Mouse (Mus musculus) liver, embryonic 12.5 days (tissue): ENCODE measurements around the gene Setd3. TPM values are rescaled to one million over a fixed set of nuclear protein-coding genes. Genes with fewer than 3 reads are reported as not detected.

Source experiments
- ATAC-seq: fragments of 200-750 bp; cut with Nextera tagmentation; 2 replicates; pipeline ENCODE4 v1.8.0; 2017; ENCODE audit warnings: moderate number of reproducible peaks, mild to moderate bottlenecking, moderate library complexity
- H3K27ac ChIP-seq: fragments of 300-500 bp; sonication (generic); 2 replicates; pipeline ENCODE4 v1.5.1; 2016; ENCODE audit warnings: mild to moderate bottlenecking
- H3K27me3 ChIP-seq: fragments of 300-500 bp; sonication (generic); replicated peaks from 2 replicates; pipeline ENCODE4 v1.6.1; 2016; ENCODE audit warnings: mild to moderate bottlenecking, moderate library complexity
- H3K36me3 ChIP-seq: fragments of 300-500 bp; sonication (generic); 2 replicates; pipeline ENCODE4 v1.6.1; 2016; ENCODE audit warnings: mild to moderate bottlenecking, moderate library complexity
- H3K4me1 ChIP-seq: fragments of 300-500 bp; sonication (generic); 2 replicates; pipeline ENCODE4 v1.6.1; 2016
- H3K4me2 ChIP-seq: fragments of 300-500 bp; sonication (generic); 2 replicates; pipeline ENCODE4 v1.6.1; 2016; ENCODE audit warnings: mild to moderate bottlenecking, moderate library complexity
- H3K4me3 ChIP-seq: fragments of 300-500 bp; sonication (generic); 2 replicates; pipeline ENCODE4 v1.5.1; 2016; ENCODE audit warnings: mild to moderate bottlenecking, moderate library complexity
- H3K9ac ChIP-seq: fragments of 300-500 bp; sonication (generic); 2 replicates; pipeline ENCODE4 v1.6.1; 2016; ENCODE audit warnings: mild to moderate bottlenecking, moderate library complexity
- H3K9me3 ChIP-seq: fragments of 300-500 bp; sonication (generic); replicated peaks from 2 replicates; pipeline ENCODE4 v1.6.1; 2016; ENCODE audit warnings: mild to moderate bottlenecking, moderate library complexity
- WGBS: fragments of 180-500 bp; shearing (Covaris S2); methylation state at CpG from one replicate; pipeline ENCODE4 v1.1.7; 2016; ENCODE audit not compliant: insufficient replicate concordance; 5-methylcytosine and 5-hydroxymethylcytosine counted together
- polyA plus RNA-seq: library from polyadenylated mRNA; unstranded; fragments of >200 nt; fragmentation: Nextera tagmentation; extraction: Ambion mirVana; gene quantifications from 2 replicates; pipeline ENCODE4 v1.2.1, GENCODE M21; 2016

Setd3 gene
- polyA plus RNA-seq, 1 experiment from 2014 or later, result 71.3 TPM

DNA sequence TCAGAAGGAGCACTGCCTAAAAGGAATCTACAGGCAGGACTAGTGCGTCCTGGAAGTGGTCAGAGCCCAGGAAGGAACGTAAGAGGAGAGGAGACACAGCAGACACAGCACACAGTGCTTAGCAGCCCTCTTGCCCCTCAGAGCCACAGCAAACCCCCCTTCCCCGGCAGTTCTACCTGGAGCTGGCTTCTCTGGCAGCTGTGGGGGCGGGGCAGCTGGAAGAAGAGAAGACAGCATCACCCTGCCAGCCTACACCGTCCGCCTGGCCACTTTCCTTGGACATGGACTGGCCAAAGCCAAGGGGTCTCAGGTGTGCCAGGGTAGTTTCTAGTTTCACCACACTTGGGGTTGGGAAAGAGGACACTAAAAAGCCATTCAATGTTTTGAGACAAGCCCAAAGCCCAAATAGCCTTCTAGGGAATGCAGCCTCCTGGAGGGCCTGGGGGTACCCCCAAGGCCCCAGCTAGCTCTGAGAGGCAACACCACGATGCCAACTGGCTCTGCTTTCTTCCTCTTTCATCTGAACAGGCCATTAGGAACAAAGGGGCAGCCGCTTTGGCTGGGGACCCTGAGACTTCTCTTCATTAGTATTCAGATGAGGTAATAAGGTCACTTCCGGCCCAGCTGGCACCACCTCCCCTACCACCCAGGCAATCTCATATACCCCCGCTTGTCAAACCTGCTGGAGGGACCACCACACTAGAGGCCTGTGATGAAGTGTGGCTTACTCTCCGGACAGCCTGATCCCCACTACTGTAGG lies 37.7 kb upstream of the Setd3 start:
- no peak for ATAC-seq

DNA sequence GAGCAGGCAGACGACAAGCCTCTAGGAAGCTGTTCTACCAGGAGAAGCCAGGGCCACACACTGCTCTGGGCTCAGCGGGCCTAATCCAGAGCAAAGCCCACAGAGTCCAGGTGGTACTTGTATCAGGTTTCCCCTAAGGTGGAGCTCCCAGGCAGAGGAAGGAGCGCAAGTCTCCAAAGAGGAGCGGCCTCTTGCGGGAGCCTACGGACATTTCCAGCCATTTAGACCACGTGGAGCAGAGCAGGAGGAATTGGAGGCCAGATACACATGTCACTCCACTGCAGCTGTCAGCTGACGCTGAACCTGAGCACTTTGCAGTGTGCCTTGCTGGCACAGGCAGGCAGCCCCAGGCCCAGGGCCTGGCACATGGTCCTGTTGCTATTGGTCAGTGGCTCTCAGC lies 36.0 kb upstream of the Setd3 start:
- Histone ChIP-seq H3K4me3 (no peak overlapping the region), H3K27me3 (no peaks in the 10 kb centered on the region), H3K36me3 (no peaks in the 10 kb centered on the region), H3K27ac (no peak overlapping the region), H3K9me3 (no peaks in the 10 kb centered on the region), H3K9ac (no peak overlapping the region), H3K4me1 (peaks cover 50% of the 10 kb centered on the region), H3K4me2 (no peak overlapping the region)
- 65% methylated on average over 8 of the region's 8 CpGs for WGBS
- ATAC-seq, result no peak

More for the DNA sequence above, 37.7 kb upstream of the Setd3 start:
- Histone ChIP-seq H3K9ac (no peak overlapping the region), H3K9me3 (no peaks in the 10 kb centered on the region), H3K4me2 (no peak overlapping the region), H3K4me3 (no peak overlapping the region), H3K27me3 (no peaks in the 10 kb centered on the region), H3K36me3 (no peaks in the 10 kb centered on the region), H3K27ac (no peak overlapping the region), H3K4me1 (peaks cover 51% of the 10 kb centered on the region)
- 60% methylated on average over 11 of the region's 11 CpGs for WGBS

DNA sequence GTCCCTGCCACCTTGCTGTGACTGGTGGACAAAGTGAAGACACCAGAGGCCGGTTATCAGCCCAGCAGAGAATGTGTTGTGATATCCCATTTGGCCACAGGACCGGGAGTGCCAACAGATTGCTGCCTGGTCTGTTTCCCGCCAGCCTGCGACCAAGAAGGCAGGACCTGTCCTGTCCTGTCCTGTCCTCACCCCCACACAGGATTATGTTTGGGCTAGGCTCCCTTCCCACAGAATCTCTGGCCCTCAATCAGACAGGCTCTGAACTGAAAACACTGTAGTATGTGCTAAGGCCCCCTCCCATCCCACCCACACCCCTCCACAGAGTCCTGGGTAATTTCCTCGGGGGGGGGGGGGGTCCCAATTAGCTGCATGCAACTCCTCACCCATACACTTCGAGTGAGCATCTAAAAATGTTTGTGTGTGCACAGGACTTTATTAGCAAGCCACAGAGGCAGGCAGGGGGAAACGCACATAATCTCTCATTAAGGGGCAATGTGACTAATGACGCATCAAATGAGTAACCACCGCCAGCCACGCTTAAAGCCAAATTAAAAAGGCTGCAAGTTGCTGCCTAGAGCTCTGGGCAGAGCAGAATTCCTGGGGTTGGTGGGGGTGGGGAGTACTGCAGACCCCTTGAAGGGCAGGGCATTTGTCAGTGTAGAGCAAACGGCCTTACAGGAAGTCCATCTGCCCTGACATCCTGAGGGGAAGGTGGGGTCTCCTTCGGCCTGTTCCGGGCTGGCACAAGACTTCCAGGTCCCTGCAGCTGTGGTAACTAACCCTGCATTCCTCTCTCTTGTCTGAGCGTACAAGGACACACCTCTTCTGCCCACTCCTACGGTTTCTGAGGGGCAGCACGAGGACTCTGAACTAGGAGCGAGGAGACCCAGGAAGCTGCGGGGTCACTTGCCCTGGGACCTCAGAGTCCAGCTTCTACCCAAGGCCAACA lies 34.3 kb upstream of the Setd3 start:
- Histone ChIP-seq H3K9me3 (no peaks in the 10 kb centered on the region), H3K27ac (no peak overlapping the region), H3K4me2 (no peak overlapping the region), H3K27me3 (no peaks in the 10 kb centered on the region), H3K4me3 (no peak overlapping the region), H3K36me3 (no peaks in the 10 kb centered on the region), H3K4me1 (peaks cover 55% of the 10 kb centered on the region), H3K9ac (no peak overlapping the region)
- WGBS, result 40% methylated on average over 18 of the region's 18 CpGs
- ATAC-seq, result no peak

DNA sequence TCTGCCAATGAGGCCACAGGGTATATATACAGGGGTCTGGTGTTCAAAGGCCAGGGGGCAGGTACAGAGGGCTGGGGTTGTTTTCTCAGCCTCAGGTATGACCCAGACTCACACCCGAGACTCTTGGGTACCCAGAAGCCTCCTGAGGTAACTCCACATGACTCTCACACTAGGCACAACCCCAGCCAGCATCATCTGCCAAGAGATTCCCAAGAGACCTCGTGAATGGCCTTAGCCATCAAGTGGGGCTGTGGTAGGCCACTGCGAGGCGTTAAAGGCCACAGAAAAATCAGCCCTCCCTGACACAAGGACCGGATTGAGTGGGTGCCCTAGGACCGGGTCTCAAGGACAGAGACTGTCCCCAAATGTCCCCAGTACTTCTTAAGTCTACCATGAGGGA lies 33.4 kb upstream of the Setd3 start:
- Histone ChIP-seq H3K9ac (no peak overlapping the region), H3K4me1 (peaks cover 47% of the 10 kb centered on the region), H3K36me3 (no peaks in the 10 kb centered on the region), H3K4me3 (no peak overlapping the region), H3K9me3 (no peaks in the 10 kb centered on the region), H3K27ac (no peak overlapping the region), H3K4me2 (no peak overlapping the region), H3K27me3 (no peaks in the 10 kb centered on the region)
- WGBS, result 54% methylated on average over 6 of the region's 6 CpGs
- no peak for ATAC-seq

DNA sequence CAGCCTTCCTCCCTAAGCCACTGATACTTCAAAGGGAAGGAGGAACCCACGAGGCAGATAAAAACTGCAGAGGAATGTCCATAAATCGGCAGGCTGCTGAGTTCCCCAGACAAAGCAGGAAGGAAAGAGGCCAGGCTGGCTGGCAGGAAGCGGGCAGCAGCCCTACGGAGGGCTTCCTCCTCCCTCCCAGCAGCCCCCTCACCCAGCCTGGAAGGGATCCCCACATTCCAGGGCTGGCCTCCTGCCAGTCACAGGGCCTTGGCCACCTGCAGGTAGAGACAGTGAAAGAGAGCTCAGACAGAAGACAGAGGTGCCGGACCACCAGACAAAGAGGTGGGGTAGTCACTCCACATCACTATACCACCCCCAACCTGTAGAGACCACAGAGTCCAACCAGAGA lies 33.0 kb upstream of the Setd3 start:
- H3K4me3 ChIP-seq, result no peak overlapping the region
- H3K27ac ChIP-seq, result no peak overlapping the region
- peaks cover 47% of the 10 kb centered on the region for H3K4me1 ChIP-seq
- H3K9ac ChIP-seq, result no peak overlapping the region
- H3K4me2 ChIP-seq, result no peak overlapping the region
- 30% methylated on average over 5 of the region's 5 CpGs for WGBS
- no peaks in the 10 kb centered on the region for H3K36me3 ChIP-seq
- H3K27me3 ChIP-seq, result no peaks in the 10 kb centered on the region
- ATAC-seq, result no peak
- no peaks in the 10 kb centered on the region for H3K9me3 ChIP-seq

DNA sequence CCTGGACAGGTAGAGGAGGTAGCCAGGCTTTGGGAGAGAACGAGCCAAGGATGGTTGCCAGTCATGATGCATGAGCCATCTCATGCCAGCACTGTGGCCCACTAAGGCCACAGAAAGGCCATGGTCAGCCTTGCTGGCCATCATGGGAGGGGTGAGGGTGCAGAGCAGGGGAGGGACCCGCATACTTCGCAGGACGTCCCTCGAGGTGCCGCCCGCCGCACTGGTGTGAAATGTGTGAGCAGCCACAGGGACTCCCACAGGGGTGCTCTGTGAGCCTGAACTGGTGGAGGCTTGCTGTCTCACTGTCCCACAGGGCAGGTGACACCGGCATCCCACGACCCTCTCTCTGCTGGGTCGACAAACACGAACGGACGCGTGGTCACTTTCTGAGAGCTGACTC lies 31.5 kb upstream of the Setd3 start:
- no peak overlapping the region for H3K27ac ChIP-seq

DNA sequence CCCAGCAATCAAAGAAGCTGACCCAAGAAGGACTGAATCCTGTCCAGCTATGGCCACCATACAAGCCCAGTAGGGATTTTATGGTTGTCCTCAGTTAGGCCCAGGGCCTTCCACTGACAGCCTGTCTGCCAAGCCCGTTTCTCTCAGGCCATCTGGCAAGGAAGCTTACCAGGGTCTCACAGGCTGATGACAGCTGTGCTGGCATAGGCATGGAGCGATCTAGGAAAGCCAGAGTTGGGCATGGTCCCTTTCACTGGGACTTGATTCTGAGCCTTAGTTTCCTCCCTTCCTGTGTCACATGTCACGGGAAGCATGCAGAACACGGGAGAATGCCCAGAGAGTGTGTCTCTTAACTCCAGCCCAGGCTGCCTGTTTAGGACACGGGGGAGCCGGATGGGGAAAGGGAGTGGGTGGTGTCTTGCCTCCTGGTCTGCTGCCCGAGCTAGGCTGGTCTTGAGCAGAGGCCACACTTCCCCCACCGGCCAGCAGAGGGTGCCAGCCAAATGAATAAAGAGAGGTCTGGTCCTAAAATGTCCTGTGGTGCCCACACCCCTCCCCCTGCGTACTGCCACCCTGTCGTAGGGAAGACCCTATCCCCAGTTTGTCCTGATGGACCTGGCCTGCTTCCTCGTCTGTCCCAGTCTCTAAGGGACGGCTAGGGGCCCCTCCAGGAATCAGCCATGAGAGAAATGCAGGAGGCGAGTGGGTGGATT lies 29.8 kb upstream of the Setd3 start:
- ATAC-seq, result no peak
- no peak overlapping the region for H3K4me2 ChIP-seq
- WGBS, result 30% methylated on average over 13 of the region's 13 CpGs
- H3K27me3 ChIP-seq, result no peaks in the 10 kb centered on the region
- no peaks in the 10 kb centered on the region for H3K9me3 ChIP-seq
- peaks cover 39% of the 10 kb centered on the region for H3K4me1 ChIP-seq
- H3K27ac ChIP-seq, result no peak overlapping the region
- H3K36me3 ChIP-seq, result peaks cover 25% of the 10 kb centered on the region
- H3K9ac ChIP-seq, result no peak overlapping the region
- no peak overlapping the region for H3K4me3 ChIP-seq

More for the DNA sequence above, 31.5 kb upstream of the Setd3 start:
- Histone ChIP-seq H3K36me3 (peaks cover 7% of the 10 kb centered on the region), H3K4me1 (peaks cover 47% of the 10 kb centered on the region), H3K4me3 (no peak overlapping the region), H3K4me2 (no peak overlapping the region), H3K27me3 (no peaks in the 10 kb centered on the region), H3K9ac (no peak overlapping the region), H3K9me3 (no peaks in the 10 kb centered on the region)
- ATAC-seq, result no peak
- WGBS, result 84% methylated on average over 15 of the region's 15 CpGs

DNA sequence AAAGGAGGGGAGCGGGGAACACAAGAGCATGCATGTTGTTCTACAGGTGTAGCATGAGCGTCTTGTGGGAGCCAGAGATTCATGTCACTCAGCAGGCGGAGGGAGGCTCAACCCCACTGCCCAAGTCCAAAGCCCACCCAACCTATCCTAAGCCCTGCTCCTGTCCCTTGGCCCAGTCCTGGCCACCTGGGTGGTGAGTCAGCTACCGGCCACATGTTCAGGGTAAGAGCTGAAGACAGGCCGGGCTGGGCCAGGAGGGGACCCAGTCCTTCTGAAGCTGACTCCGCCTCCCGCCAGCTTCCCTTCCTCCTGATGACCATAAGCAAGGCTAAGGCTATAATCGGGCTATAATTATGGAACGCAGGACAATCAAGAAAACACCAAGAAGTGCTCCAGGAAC lies 29.1 kb upstream of the Setd3 start:
- no peak overlapping the region for H3K27ac ChIP-seq
- no peak overlapping the region for H3K9ac ChIP-seq
- peaks cover 30% of the 10 kb centered on the region for H3K36me3 ChIP-seq
- no peaks in the 10 kb centered on the region for H3K9me3 ChIP-seq
- H3K4me2 ChIP-seq, result no peak overlapping the region
- H3K27me3 ChIP-seq, result no peaks in the 10 kb centered on the region
- ATAC-seq, result no peak
- no peak overlapping the region for H3K4me3 ChIP-seq
- H3K4me1 ChIP-seq, result peaks cover 32% of the 10 kb centered on the region
- WGBS, result 89% methylated on average over 9 of the region's 9 CpGs

DNA sequence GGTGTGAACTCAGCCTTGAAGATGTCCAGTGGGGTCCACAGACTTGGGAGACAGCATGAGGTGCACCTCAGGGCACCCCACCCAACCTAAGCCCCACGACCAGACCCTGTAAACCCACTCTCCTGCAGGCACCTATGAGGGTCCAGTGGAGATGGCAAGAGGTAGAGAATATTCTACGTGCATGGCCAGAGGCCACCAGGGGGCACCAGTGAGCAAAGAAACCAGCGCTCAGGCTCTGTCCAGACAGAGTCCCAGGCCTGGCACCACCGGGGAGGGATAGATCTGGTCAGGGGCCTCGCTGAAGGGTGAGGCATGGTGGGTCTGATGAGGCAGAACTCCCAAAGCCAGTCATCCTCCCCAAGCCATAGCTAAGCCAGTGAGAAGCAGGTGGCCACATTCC lies 27.5 kb upstream of the Setd3 start:
- no peak overlapping the region for H3K4me2 ChIP-seq
- ATAC-seq, result peak; percentile 57
- WGBS, result 11% methylated on average over 5 of the region's 5 CpGs

DNA sequence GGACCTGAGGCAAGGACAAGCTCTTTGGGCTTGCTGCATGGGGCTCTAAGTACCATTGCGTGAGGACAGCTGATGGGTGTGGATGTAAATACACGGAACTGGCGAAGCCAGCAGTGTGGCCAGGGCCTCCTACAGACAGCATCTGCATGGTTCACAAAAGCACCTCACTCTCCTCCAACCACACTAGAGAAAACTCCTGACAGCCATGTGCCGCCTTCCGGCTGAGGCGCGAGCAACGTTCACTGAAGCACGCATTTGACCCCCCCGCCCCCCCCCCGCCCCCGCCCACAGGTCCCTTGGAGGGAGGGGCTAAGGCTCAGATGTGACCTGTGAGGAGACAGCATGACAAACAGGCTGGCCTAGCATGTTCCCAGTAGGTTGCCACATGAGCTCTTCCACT lies 25.9 kb upstream of the Setd3 start:
- no peaks in the 10 kb centered on the region for H3K9me3 ChIP-seq
- peaks cover 62% of the 10 kb centered on the region for H3K36me3 ChIP-seq
- no peaks in the 10 kb centered on the region for H3K27me3 ChIP-seq
- WGBS, result 87% methylated on average over 12 of the region's 12 CpGs
- H3K9ac ChIP-seq, result no peak overlapping the region
- H3K4me1 ChIP-seq, result peaks cover 9% of the 10 kb centered on the region
- H3K4me3 ChIP-seq, result no peak overlapping the region
- ATAC-seq, result no peak
- H3K4me2 ChIP-seq, result no peak overlapping the region
- no peak overlapping the region for H3K27ac ChIP-seq

More for the DNA sequence above, 27.5 kb upstream of the Setd3 start:
- Histone ChIP-seq H3K9me3 (no peaks in the 10 kb centered on the region), H3K4me3 (no peak overlapping the region), H3K27me3 (no peaks in the 10 kb centered on the region), H3K27ac (no peak overlapping the region), H3K9ac (no peak overlapping the region), H3K36me3 (peaks cover 46% of the 10 kb centered on the region), H3K4me1 (peaks cover 20% of the 10 kb centered on the region)

DNA sequence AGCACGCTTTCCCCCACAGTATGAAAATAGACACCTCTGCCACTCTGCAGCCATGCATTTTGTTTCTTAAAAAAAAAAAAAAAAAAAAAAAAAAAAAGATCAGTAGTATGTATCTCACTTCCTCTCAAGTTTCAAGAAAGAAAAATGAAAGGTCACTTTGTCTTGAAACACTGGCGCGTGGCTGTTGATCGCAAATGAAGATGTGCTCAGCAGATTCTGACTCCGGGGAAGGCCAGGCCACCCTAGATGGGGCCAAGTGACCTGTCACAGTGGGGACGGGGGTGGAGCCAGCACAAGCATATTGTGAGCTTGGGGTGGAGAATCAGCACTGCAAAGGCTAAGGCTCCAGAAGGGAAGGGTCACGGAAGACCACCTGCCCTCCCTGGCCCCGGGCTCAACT lies 24.8 kb upstream of the Setd3 start:
- H3K4me3 ChIP-seq, result no peak overlapping the region
- no peak overlapping the region for H3K4me2 ChIP-seq
- ATAC-seq, result no peak
- H3K27me3 ChIP-seq, result no peaks in the 10 kb centered on the region
- no peaks in the 10 kb centered on the region for H3K9me3 ChIP-seq
- peaks cover 73% of the 10 kb centered on the region for H3K36me3 ChIP-seq
- no peak overlapping the region for H3K9ac ChIP-seq
- no peak overlapping the region for H3K27ac ChIP-seq
- 77% methylated on average over 8 of the region's 8 CpGs for WGBS
- no peaks in the 10 kb centered on the region for H3K4me1 ChIP-seq

DNA sequence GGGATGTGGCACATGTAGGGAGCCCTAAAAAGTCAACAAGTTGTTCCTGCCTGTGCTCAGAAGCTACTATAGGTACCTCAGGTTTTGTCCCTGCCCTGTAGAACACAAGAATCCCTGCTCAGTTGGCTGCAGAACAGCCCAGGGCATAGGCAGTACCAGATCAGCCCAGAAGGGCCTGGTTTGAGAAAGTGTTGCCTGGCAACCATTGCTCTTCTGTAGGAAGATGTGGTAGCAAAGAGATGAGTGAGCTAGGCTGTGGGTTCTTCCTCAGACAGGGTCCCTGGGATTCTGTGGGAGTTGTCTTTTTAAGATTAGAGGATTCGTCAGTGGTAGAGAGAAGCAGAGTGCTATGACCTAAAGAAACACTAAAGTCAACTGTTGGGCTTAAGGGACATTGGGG lies 21.0 kb upstream of the Setd3 start:
- H3K4me3 ChIP-seq, result no peak overlapping the region
- no peak overlapping the region for H3K27ac ChIP-seq
- no peak overlapping the region for H3K9ac ChIP-seq
- 46% methylated on average over 1 of the region's 1 CpGs for WGBS
- ATAC-seq, result no peak
- H3K36me3 ChIP-seq, result peaks cover 98% of the 10 kb centered on the region
- no peaks in the 10 kb centered on the region for H3K9me3 ChIP-seq
- no peaks in the 10 kb centered on the region for H3K4me1 ChIP-seq
- H3K4me2 ChIP-seq, result no peak overlapping the region
- H3K27me3 ChIP-seq, result no peaks in the 10 kb centered on the region
